Mouse (Mus musculus) MEL (cell line): ENCODE measurements around the gene Rgs13.

ENCODE experiments used
- CTCF ChIP-seq, 3 experiments: IDR thresholded peaks in 2 of 3; conservative IDR thresholded peaks in 1 of 3; 2 replicates each; pipeline ENCODE4 v1.5.1; 2011 to 2012; ENCODE audit warnings: low read length in 3 of 3, low read depth in 2 of 3, mild to moderate bottlenecking in 2 of 3, improper control_type of control experiment in 1 of 3, inconsistent platforms in 1 of 3, mixed read lengths in 1 of 3, moderate library complexity in 1 of 3; ENCODE audit not compliant: control insufficient read depth in 1 of 3, insufficient read depth in 1 of 3, poor library complexity in 1 of 3, severe bottlenecking in 1 of 3
- ELF1 ChIP-seq: IDR thresholded peaks from 2 replicates; pipeline ENCODE4 v1.6.1; 2014; ENCODE audit warnings: low read depth, mild to moderate bottlenecking, inconsistent platforms, low read length, improper control_type of control experiment, moderate library complexity
- EP300 ChIP-seq, 2 experiments: IDR thresholded peaks; 2 replicates each; pipeline ENCODE4 v1.6.1; 2011; ENCODE audit warnings: improper control_type of control experiment in 2 of 2, low read length in 2 of 2, low read depth in 1 of 2, mild to moderate bottlenecking in 1 of 2
- KAT2A ChIP-seq: conservative IDR thresholded peaks from 2 replicates; pipeline ENCODE4 v1.6.1; 2012; ENCODE audit warnings: low read depth, low read length, improper control_type of control experiment, inconsistent platforms
- MAFK ChIP-seq: IDR thresholded peaks from 2 replicates; pipeline ENCODE4 v1.6.1; 2011; ENCODE audit warnings: low read depth, mild to moderate bottlenecking, low read length, improper control_type of control experiment, borderline replicate concordance
- POLR2A ChIP-seq, 2 experiments: IDR thresholded peaks; 2 replicates each; pipeline ENCODE4 v1.6.1; 2011 to 2012; ENCODE audit warnings: low read length in 2 of 2, mild to moderate bottlenecking in 2 of 2, control low read depth in 1 of 2, improper control_type of control experiment in 1 of 2, low read depth in 1 of 2, moderate library complexity in 1 of 2; ENCODE audit not compliant: control insufficient read depth in 1 of 2, insufficient read depth in 1 of 2, poor library complexity in 1 of 2
- POLR2AphosphoS2 ChIP-seq: IDR thresholded peaks from 2 replicates; pipeline ENCODE4 v1.6.1; 2011; ENCODE audit warnings: low read length, improper control_type of control experiment
- POLR2AphosphoS5 ChIP-seq: IDR thresholded peaks from 2 replicates; pipeline ENCODE4 v1.6.1; 2012; ENCODE audit warnings: low read depth, borderline replicate concordance, mild to moderate bottlenecking, inconsistent platforms, low read length, moderate library complexity, mixed read lengths
- TAL1 ChIP-seq: IDR thresholded peaks from 2 replicates; pipeline ENCODE4 v1.6.1; 2012; ENCODE audit warnings: mild to moderate bottlenecking, inconsistent platforms, low read length, moderate library complexity, mixed read lengths
- TBP ChIP-seq: IDR thresholded peaks from 2 replicates; pipeline ENCODE4 v1.8.0; 2011; ENCODE audit warnings: low read depth, low read length, improper control_type of control experiment

GRCm38 (mm10) chr1:144166275-144166674 lies 10.9 kb downstream of the Rgs13 start:
- TF ChIP-seq ELF1, result no peak
- no peak for TF ChIP-seq CTCF (IDR thresholded peaks at IDR 0.05 in 2 of 3, conservative IDR thresholded peaks at IDR 0.05 in 1 of 3; ENCODE audit: control insufficient read depth in 1 of 3, insufficient read depth in 1 of 3, low read depth in 2 of 3, low read length in 3 of 3, poor library complexity in 1 of 3, severe bottlenecking in 1 of 3)
- no peak for TF ChIP-seq POLR2A (IDR thresholded peaks at IDR 0.05; ENCODE audit: control insufficient read depth in 1 of 2, insufficient read depth in 1 of 2, low read depth in 1 of 2, low read length in 2 of 2, poor library complexity in 1 of 2)
- no peak for TF ChIP-seq TAL1
- TF ChIP-seq KAT2A, result no peak
- TF ChIP-seq POLR2AphosphoS5, result no peak
- no peak for TF ChIP-seq EP300 (IDR thresholded peaks at IDR 0.05; ENCODE audit: low read depth in 1 of 2, low read length in 2 of 2)
- no peak for TF ChIP-seq MAFK
- TF ChIP-seq TBP, result no peak
- TF ChIP-seq POLR2AphosphoS2, result no peak
